Mouse (Mus musculus) forebrain, embryonic 14.5 days (tissue): ENCODE results near the gene Fkbp5. TPM values are rescaled to one million over a fixed set of nuclear protein-coding genes. Genes with fewer than 3 reads are reported as not detected.

ENCODE experiments used
- ATAC-seq: fragments of 200-750 bp; cut with Nextera tagmentation; 2 replicates; pipeline ENCODE4 v1.8.0; 2017; ENCODE audit warnings: mild to moderate bottlenecking, moderate library complexity
- DNase-seq: peaks from one replicate; pipeline ENCODE4 v3.0.0-alpha.2; 2015; ENCODE audit warnings: low spot score
- H3K27ac ChIP-seq: fragments of 300-500 bp; sonication (generic); 2 replicates; pipeline ENCODE4 v1.5.1; 2014; ENCODE audit warnings: low read depth, mild to moderate bottlenecking, control low read depth, low read length, moderate library complexity
- H3K27me3 ChIP-seq: fragments of 300-500 bp; sonication (generic); replicated peaks from 2 replicates; pipeline ENCODE4 v1.6.1; 2014; ENCODE audit warnings: low read length, control low read depth, mixed read lengths; ENCODE audit not compliant: control insufficient read depth, insufficient read depth
- H3K36me3 ChIP-seq: fragments of 300-500 bp; sonication (generic); 2 replicates; pipeline ENCODE4 v1.6.1; 2014; ENCODE audit warnings: low read length, control low read depth; ENCODE audit not compliant: control insufficient read depth, insufficient read depth
- H3K4me1 ChIP-seq: fragments of 300-500 bp; sonication (generic); 2 replicates; pipeline ENCODE4 v1.6.1; 2014; ENCODE audit warnings: antibody characterized with exemption, low read length, control low read depth; ENCODE audit not compliant: control insufficient read depth, insufficient read depth
- H3K4me2 ChIP-seq: fragments of 300-500 bp; sonication (generic); 2 replicates; pipeline ENCODE4 v1.6.1; 2014; ENCODE audit warnings: mild to moderate bottlenecking, control low read depth, low read length
- H3K4me3 ChIP-seq: fragments of 300-500 bp; sonication (generic); 2 replicates; pipeline ENCODE4 v1.5.1; 2014; ENCODE audit warnings: low read depth, low read length, control low read depth
- H3K9ac ChIP-seq: fragments of 300-500 bp; sonication (generic); 2 replicates; pipeline ENCODE4 v1.6.1; 2014; ENCODE audit warnings: mild to moderate bottlenecking, low read length, control low read depth, moderate library complexity
- H3K9me3 ChIP-seq: fragments of 300-500 bp; sonication (generic); replicated peaks from 2 replicates; pipeline ENCODE4 v1.6.1; 2016; ENCODE audit warnings: low read length, control low read depth, mixed read lengths; ENCODE audit not compliant: control insufficient read depth
- WGBS: fragments of 180-500 bp; shearing (Covaris S2); extraction: QIAGEN DNeasy Blood & Tissue Kit; methylation state at CpG from one replicate; pipeline ENCODE4 v1.1.7; 2014; 5-methylcytosine and 5-hydroxymethylcytosine counted together
- polyA plus RNA-seq: library from polyadenylated mRNA; unstranded; fragments of >200 nt; fragmentation: Nextera tagmentation; extraction: Ambion mirVana; gene quantifications from 2 replicates; pipeline ENCODE4 v1.2.1, GENCODE M21; 2014

The Fkbp5 gene
- polyA plus RNA-seq, 1 experiment from 2014 or later: 11.7 TPM

GRCm38 (mm10) chr17:28486720-28487119, 30.6 kb downstream of the Fkbp5 start:
- DNase-seq (no peak), ATAC-seq (no peak)
- Histone ChIP-seq H3K9me3 (no peaks in the 10 kb centered on the region), H3K36me3 (no peaks in the 10 kb centered on the region), H3K27me3 (no peaks in the 10 kb centered on the region), H3K9ac (no peak overlapping the region), H3K4me2 (no peak overlapping the region; the same call in 1 of the 2 replicates), H3K4me1 (peaks cover 5% of the 10 kb centered on the region; the same call in 1 of the 2 replicates), H3K27ac (no peak overlapping the region), H3K4me3 (no peak overlapping the region)
- 85% methylated on average over 6 of the region's 6 CpGs for WGBS

GRCm38 (mm10) chr17:28485977-28486400, 31.3 kb downstream of the Fkbp5 start:
- Histone ChIP-seq H3K9ac (peak overlapping the region; percentile 85), H3K36me3 (no peaks in the 10 kb centered on the region), H3K27ac (peak overlapping the region; percentile 88), H3K4me2 (peak overlapping the region; percentile 79), H3K4me3 (peak overlapping the region; percentile 86), H3K9me3 (no peaks in the 10 kb centered on the region), H3K4me1 (peaks cover 5% of the 10 kb centered on the region; the same call in 1 of the 2 replicates), H3K27me3 (no peaks in the 10 kb centered on the region)
- ATAC-seq: peak; percentile 100
- WGBS: 0% methylated on average over 22 of the region's 58 CpGs
- peak; percentile 98 for DNase-seq

GRCm38 (mm10) chr17:28485446-28485948, 31.8 kb downstream of the Fkbp5 start:
- Histone ChIP-seq H3K4me1 (peaks cover 5% of the 10 kb centered on the region; the same call in 1 of the 2 replicates), H3K4me2 (peak overlapping the region; percentile 79), H3K9me3 (no peaks in the 10 kb centered on the region), H3K9ac (peak overlapping the region; percentile 85), H3K4me3 (peak overlapping the region; percentile 86), H3K27me3 (no peaks in the 10 kb centered on the region), H3K27ac (peak overlapping the region; percentile 88), H3K36me3 (no peaks in the 10 kb centered on the region)
- peak; percentile 62 for ATAC-seq
- WGBS: under 1% methylated on average over 75 of the region's 77 CpGs
- peak; percentile 56 for DNase-seq

- H3K27ac ChIP-seq: peak overlapping the region; percentile 88
- H3K4me1 ChIP-seq: peaks cover 5% of the 10 kb centered on the region; the same call in 1 of the 2 replicates
- H3K36me3 ChIP-seq: no peaks in the 10 kb centered on the region
- no peaks in the 10 kb centered on the region for H3K9me3 ChIP-seq
- peak overlapping the region; percentile 86 for H3K4me3 ChIP-seq
- H3K27me3 ChIP-seq: no peaks in the 10 kb centered on the region
- DNase-seq (peak; percentile 51), ATAC-seq (no peak; the same call in 1 of the 2 replicates)
- peak overlapping the region; percentile 85 for H3K9ac ChIP-seq
- peak overlapping the region; percentile 79 for H3K4me2 ChIP-seq
- 8% methylated on average over 30 of the region's 30 CpGs for WGBS
Observed at GRCm38 (mm10) chr17:28484704-28485445, 32.5 kb downstream of the Fkbp5 start.

GRCm38 (mm10) chr17:28477421-28477820, 39.9 kb downstream of the Fkbp5 start:
- Histone ChIP-seq H3K4me2 (no peak overlapping the region), H3K4me1 (no peaks in the 10 kb centered on the region), H3K36me3 (no peaks in the 10 kb centered on the region), H3K9ac (no peak overlapping the region), H3K9me3 (no peaks in the 10 kb centered on the region), H3K27me3 (no peaks in the 10 kb centered on the region), H3K27ac (no peak overlapping the region), H3K4me3 (no peak overlapping the region)
- no peak for DNase-seq
- 91% methylated on average over 8 of the region's 8 CpGs for WGBS
- no peak for ATAC-seq

DNA sequence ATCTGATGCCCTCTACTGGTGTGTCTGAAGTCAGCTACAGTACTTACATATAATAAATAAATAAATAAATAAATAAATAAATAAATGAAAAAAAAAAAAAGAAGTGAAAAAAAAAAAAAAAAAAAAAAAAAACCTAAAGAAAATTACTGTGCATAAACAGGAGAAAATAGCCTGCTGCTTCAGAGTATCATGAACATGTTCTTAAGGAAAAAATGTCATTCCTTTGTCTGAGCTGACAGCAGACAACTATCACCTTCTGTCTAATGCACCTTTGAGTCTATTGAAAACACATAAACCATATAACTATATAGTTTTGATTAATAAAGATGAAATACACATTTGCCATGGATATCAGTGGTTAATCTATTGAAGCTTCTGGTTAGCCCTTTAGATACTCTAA, 40.9 kb downstream of the Fkbp5 start:
- H3K4me2 ChIP-seq: no peak overlapping the region
- no peak for ATAC-seq

DNA sequence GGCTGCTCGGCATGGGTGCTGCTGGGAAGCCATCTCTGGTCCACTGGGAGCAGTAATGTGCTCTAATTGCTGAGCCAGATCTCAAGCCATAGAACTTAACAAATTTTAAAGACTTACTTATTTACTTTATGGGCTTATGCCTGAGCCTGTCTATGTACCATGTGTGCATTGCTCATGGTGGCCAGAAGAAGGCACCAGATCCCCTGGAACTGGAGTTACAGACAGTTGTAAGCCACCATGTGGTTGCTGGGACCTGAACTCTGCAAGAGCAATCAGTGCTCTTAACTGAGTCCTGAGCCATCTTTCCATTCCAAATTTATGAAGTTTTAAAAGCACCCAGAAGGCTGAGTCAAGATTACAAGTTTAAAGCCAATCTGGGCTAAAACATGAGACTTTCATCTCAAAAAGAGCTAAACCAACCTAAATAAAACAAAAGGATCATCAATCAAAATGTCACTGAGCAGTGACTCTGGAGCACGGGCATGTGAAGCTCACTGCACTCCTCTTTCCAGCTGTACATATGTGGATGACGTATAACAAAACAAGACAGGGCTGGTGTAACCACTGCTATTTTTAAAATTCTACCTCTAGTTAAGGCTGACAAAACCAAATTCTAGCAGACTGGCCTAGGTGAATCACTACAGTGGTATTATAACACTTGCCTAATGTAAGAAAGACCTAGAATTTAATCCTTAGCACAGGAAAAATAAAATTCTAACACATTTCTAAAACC, 41.6 kb downstream of the Fkbp5 start:
- no peaks in the 10 kb centered on the region for H3K27me3 ChIP-seq
- 94% methylated on average over 3 of the region's 3 CpGs for WGBS
- no peaks in the 10 kb centered on the region for H3K36me3 ChIP-seq
- H3K9ac ChIP-seq: no peak overlapping the region
- H3K4me3 ChIP-seq: no peak overlapping the region
- DNase-seq: no peak
- H3K9me3 ChIP-seq: no peaks in the 10 kb centered on the region
- ATAC-seq: no peak
- H3K4me1 ChIP-seq: no peaks in the 10 kb centered on the region
- H3K4me2 ChIP-seq: no peak overlapping the region
- H3K27ac ChIP-seq: no peak overlapping the region

More for the DNA sequence above, 40.9 kb downstream of the Fkbp5 start:
- Histone ChIP-seq H3K9me3 (no peaks in the 10 kb centered on the region), H3K27me3 (no peaks in the 10 kb centered on the region), H3K36me3 (no peaks in the 10 kb centered on the region), H3K9ac (no peak overlapping the region), H3K4me3 (no peak overlapping the region), H3K4me1 (no peaks in the 10 kb centered on the region), H3K27ac (no peak overlapping the region)
- no peak for DNase-seq

DNA sequence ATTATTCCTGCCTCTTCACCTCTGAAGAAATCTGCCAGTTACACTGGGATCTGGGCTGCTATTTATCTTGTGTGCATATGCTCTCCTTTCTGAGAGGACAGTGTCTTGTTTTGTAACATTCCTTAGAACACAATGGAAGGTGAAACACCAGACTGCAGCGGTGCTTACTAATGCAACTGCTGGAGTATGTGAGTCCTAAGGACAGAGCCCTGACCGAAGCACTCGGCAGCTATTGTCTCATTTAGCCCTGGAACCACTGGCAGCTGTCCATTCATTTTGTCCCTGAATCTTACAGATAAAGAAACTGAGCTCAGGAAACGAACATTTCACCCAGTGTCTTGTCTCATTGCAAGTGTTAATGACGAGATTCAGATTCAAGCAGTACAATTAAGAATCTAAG, 44.6 kb downstream of the Fkbp5 start:
- no peaks in the 10 kb centered on the region for H3K36me3 ChIP-seq
- no peak overlapping the region for H3K4me3 ChIP-seq
- no peaks in the 10 kb centered on the region for H3K27me3 ChIP-seq
- 42% methylated on average over 5 of the region's 5 CpGs for WGBS
- no peak overlapping the region for H3K4me2 ChIP-seq
- H3K9me3 ChIP-seq: no peaks in the 10 kb centered on the region
- H3K4me1 ChIP-seq: no peaks in the 10 kb centered on the region
- no peak overlapping the region for H3K27ac ChIP-seq
- no peak overlapping the region for H3K9ac ChIP-seq
- DNase-seq (no peak), ATAC-seq (no peak)
